Mouse (Mus musculus): ENCODE results near the gene Emp1. TPM values are rescaled to one million over a fixed set of nuclear protein-coding genes. Genes with fewer than 3 reads are reported as not detected.

Gene Emp1
- total RNA-seq (2014; rRNA removed) = 40.2 and 53.2 TPM in 2 replicates
- 7.8 and 8.6 TPM in 2 replicates for polyA plus RNA-seq (2015; fragmentation: Nextera tagmentation; extraction: Ambion mirVana)

DNA sequence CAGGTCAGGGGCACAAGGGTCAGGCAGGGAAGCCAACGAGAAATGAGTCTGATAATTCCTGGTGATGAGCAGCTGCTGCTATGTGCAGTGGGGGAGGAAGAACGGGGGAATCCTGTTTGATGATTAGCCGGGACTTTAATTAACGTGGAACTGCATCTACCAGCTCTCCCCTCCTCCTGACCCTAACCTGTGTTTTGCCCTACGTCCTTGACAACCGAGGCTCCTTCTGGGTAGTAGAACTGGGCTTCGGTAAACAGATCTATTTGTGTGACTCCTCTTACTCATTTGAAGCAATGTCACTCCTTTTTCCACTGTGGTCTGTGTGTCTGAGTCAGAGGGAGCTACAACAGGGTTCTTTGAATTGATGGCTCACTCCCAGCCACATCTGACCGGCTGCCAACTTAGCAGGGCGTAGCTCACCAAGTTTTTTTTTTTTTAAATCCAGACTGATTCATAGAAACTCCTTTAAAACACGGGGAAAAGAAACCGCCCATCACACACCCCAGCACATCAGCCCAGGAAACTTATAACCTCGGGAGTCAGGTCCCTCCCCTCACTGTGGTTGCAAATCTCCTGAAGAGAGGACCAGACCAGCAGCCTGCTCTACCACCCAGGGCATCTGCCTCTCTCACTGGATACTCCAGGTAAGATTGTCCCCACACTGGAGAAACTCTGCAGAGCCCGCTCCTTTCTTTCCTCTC lies at the start of gene Emp1:
Emp1 (plus strand) TSS at position 87 of the 701 bp plus-strand sequence.
- Histone ChIP-seq H3K4me1 (ENCODE audit: insufficient read depth, low read length) (peaks cover 10% of the 10 kb centered on the region), H3K4me2 (ENCODE audit: low read depth, low read length) (peak within 1 kb of the TSS; percentile 41), H3K27ac (peak within 1 kb of the TSS; percentile 38; the same call in 1 of the 2 replicates), H3K9ac (replicated peaks; ENCODE audit: low read length) (peak within 1 kb of the TSS; percentile 22; the same call in 1 of the 2 replicates), H3K9me3 (ENCODE audit: low read length) (no peaks in the 10 kb centered on the region), H3K4me3 (ENCODE audit: low read length) (peak within 1 kb of the TSS; percentile 19), H3K36me3 (ENCODE audit: insufficient read depth, low read length) (no peaks in the 10 kb centered on the region), H3K27me3 (ENCODE audit: insufficient read depth, low read length) (no peaks in the 10 kb centered on the region)
- ATAC-seq (no peak), DNase-seq (ENCODE audit: low spot score) (peak; percentile 67)
- TF ChIP-seq CTCF (IDR thresholded peaks at IDR 0.05; ENCODE audit: low read depth) = no peak
- 22% methylated on average over 13 of the region's 13 CpGs for WGBS

GRCm38 (mm10) chr6:135313981-135314380 lies 48.4 kb upstream of the Emp1 start:
- TF ChIP-seq CTCF (IDR thresholded peaks at IDR 0.05; ENCODE audit: low read depth) = no peak
- Histone ChIP-seq H3K4me2 (ENCODE audit: low read depth, low read length) (no peak overlapping the region), H3K36me3 (ENCODE audit: insufficient read depth, low read length) (no peaks in the 10 kb centered on the region), H3K9ac (replicated peaks; ENCODE audit: low read length) (no peak overlapping the region), H3K27ac (no peak overlapping the region), H3K4me3 (ENCODE audit: low read length) (no peak overlapping the region), H3K27me3 (ENCODE audit: insufficient read depth, low read length) (no peaks in the 10 kb centered on the region), H3K9me3 (ENCODE audit: low read length) (no peaks in the 10 kb centered on the region), H3K4me1 (ENCODE audit: insufficient read depth, low read length) (no peaks in the 10 kb centered on the region)
- DNase-seq (ENCODE audit: low spot score) (no peak), ATAC-seq (no peak)
- 80% methylated on average over 9 of the region's 9 CpGs for WGBS

- ATAC-seq (no peak), DNase-seq (ENCODE audit: low spot score) (no peak)
- no peaks in the 10 kb centered on the region for H3K36me3 ChIP-seq (ENCODE audit: insufficient read depth, low read length)
- 73% methylated on average over 2 of the region's 2 CpGs for WGBS
- H3K27ac ChIP-seq = no peak overlapping the region
- no peaks in the 10 kb centered on the region for H3K9me3 ChIP-seq (ENCODE audit: low read length)
- no peak overlapping the region for H3K4me3 ChIP-seq (ENCODE audit: low read length)
- TF ChIP-seq CTCF (IDR thresholded peaks at IDR 0.05; ENCODE audit: low read depth) = no peak
- no peaks in the 10 kb centered on the region for H3K4me1 ChIP-seq (ENCODE audit: insufficient read depth, low read length)
- H3K27me3 ChIP-seq (ENCODE audit: insufficient read depth, low read length) = no peaks in the 10 kb centered on the region
- no peak overlapping the region for H3K4me2 ChIP-seq (ENCODE audit: low read depth, low read length)
- H3K9ac ChIP-seq (replicated peaks; ENCODE audit: low read length) = no peak overlapping the region
These were observed 46.2 kb upstream of the Emp1 start for GRCm38 (mm10) chr6:135316141-135316540.

- WGBS = 78% methylated on average over 5 of the region's 5 CpGs
These were observed 42.9 kb upstream of the Emp1 start for GRCm38 (mm10) chr6:135319431-135319933.

DNA sequence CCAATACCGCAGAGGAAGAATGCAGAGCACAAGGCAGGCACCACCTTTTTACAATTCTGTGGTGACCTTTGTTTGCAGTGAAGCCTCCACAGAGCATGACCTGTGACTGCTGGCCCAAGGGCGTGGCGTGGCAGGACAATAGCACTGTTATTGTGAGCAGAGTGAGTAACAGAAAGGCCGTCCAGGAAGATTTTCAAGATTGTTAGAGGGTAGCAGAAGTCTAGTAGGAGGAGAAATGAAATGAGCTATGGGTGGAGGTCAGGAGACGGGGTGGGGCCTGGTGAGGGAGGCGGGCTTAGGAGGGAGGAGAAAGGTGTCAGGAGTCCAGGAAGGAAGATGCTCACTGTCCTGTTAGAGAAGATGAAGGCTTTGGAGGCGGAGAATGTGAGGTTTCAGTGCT lies 39.6 kb upstream of the Emp1 start:
- H3K4me1 ChIP-seq (ENCODE audit: insufficient read depth, low read length) = peaks cover 4% of the 10 kb centered on the region; the same call in 1 of the 2 replicates
- H3K36me3 ChIP-seq (ENCODE audit: insufficient read depth, low read length) = no peaks in the 10 kb centered on the region
- whole genome bisulfite sequencing = 69% methylated on average over 7 of the region's 7 CpGs
- H3K9me3 ChIP-seq (ENCODE audit: low read length) = no peaks in the 10 kb centered on the region
- ATAC-seq (no peak), DNase-seq (ENCODE audit: low spot score) (no peak)
- no peak overlapping the region for H3K27ac ChIP-seq
- TF ChIP-seq CTCF (IDR thresholded peaks at IDR 0.05; ENCODE audit: low read depth) = no peak
- no peaks in the 10 kb centered on the region for H3K27me3 ChIP-seq (ENCODE audit: insufficient read depth, low read length)
- no peak overlapping the region for H3K4me3 ChIP-seq (ENCODE audit: low read length)
- no peak overlapping the region for H3K4me2 ChIP-seq (ENCODE audit: low read depth, low read length)
- no peak overlapping the region for H3K9ac ChIP-seq (replicated peaks; ENCODE audit: low read length)

More at GRCm38 (mm10) chr6:135319431-135319933, 42.9 kb upstream of the Emp1 start:
- no peak overlapping the region for H3K9ac ChIP-seq (replicated peaks; ENCODE audit: low read length)
- TF ChIP-seq CTCF (IDR thresholded peaks at IDR 0.05; ENCODE audit: low read depth) = no peak
- no peak overlapping the region for H3K27ac ChIP-seq
- no peak for ATAC-seq
- no peak overlapping the region for H3K4me3 ChIP-seq (ENCODE audit: low read length)
- no peaks in the 10 kb centered on the region for H3K9me3 ChIP-seq (ENCODE audit: low read length)
- no peak for DNase-seq (ENCODE audit: low spot score)
- H3K4me2 ChIP-seq (ENCODE audit: low read depth, low read length) = no peak overlapping the region
- H3K36me3 ChIP-seq (ENCODE audit: insufficient read depth, low read length) = no peaks in the 10 kb centered on the region
- H3K27me3 ChIP-seq (ENCODE audit: insufficient read depth, low read length) = no peaks in the 10 kb centered on the region
- peaks cover 4% of the 10 kb centered on the region; the same call in 1 of the 2 replicates for H3K4me1 ChIP-seq (ENCODE audit: insufficient read depth, low read length)

DNA sequence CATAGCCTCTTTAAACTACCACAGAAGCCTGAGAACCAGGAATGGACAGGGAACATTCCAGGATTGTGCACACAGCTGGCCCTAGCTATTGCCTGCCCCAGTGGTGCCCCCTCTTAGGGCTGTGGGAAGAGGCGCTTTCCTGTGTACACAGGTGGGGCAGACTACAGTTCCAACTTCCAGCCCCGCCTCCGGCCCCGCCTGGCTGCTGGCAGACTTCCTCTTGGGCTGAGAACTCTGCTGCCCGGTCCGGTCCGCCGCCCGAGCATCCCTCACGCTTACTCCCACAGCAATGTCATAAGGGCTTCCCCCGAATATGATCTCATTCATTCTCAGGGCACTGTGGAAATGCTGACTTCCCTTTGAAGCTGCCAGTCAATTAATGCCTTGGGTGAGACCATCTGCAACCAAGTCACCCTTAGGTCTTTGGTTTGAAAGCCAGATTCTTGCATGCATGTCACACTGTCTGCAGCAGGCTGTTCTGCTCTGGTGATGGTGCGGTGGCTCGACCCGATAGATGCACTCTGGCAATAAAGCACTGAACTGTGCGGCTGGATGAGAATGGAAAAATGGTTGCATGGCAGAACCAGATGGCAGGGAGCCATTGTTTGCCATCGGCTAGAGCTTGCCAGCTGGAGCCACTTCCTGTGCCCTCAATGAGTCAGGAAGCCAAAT lies 38.9 kb upstream of the Emp1 start:
- peak; percentile 63 for ATAC-seq
- Histone ChIP-seq H3K4me1 (ENCODE audit: insufficient read depth, low read length) (peaks cover 4% of the 10 kb centered on the region; the same call in 1 of the 2 replicates), H3K36me3 (ENCODE audit: insufficient read depth, low read length) (no peaks in the 10 kb centered on the region), H3K9ac (replicated peaks; ENCODE audit: low read length) (no peak overlapping the region), H3K4me2 (ENCODE audit: low read depth, low read length) (peak overlapping the region; percentile 17; the same call in 1 of the 2 replicates), H3K4me3 (ENCODE audit: low read length) (no peak overlapping the region), H3K27me3 (ENCODE audit: insufficient read depth, low read length) (no peaks in the 10 kb centered on the region), H3K9me3 (ENCODE audit: low read length) (no peaks in the 10 kb centered on the region), H3K27ac (no peak overlapping the region)
- peak; percentile 47 for DNase-seq (ENCODE audit: low spot score)
- no peak for TF ChIP-seq CTCF (IDR thresholded peaks at IDR 0.05; ENCODE audit: low read depth)
- 36% methylated on average over 16 of the region's 16 CpGs for WGBS

Measured in hindbrain, postnatal 0 days (tissue).